In the genomic region with DNA sequence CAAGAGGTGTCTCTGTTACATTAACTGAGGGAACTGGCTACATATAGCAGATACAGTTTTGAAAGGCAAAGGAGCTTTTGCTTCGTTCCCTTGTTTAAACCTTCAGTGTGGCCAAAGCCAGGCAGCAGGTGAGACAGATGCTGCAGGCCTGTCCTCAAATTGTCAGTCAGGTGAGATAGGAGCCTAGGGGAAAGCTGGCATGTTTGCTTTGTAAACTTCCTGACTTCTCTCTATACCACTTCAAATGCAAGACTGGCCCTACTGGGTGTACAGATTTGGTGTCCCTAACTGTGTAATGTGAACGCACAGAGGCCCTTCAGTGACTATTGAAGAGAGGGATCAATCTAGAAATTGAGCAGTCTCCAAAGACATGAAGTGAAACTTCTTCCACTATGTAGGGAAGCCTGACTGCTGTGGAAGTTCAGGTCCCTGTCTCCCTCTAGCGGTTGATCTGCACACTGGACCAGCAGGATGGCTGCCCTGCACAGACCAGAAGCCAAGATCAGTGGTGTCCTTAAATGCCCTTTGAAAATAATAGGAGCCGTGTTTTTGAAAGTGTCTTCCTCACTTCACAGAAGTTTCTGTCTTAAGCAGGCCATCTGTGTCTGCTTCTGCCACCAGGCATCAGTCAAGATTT, we compare ENCODE assay signal across 9 mouse cellular contexts. TPM values are rescaled to one million over a fixed set of nuclear protein-coding genes. Genes with fewer than 3 reads are reported as not detected.
A peak's percentile ranks its signal among the peaks of the same experiment; 100 is the strongest.
DNase-seq lines count a peak whose midpoint lies in the region; ATAC-seq and TF ChIP-seq lines count a peak whose summit lies in the region.
"Had no signal": no experiment of that assay in that cellular context is flagged by ENCODE, and none has a peak within 500 bp of the region (broad histone marks: within the 10 kb centered on the region; RNA-seq: fewer than 3 reads in every experiment).

No protein-coding gene starts in this region.

- no peaks in the 10 kb centered on the region for H3K36me3 ChIP-seq in forebrain, embryonic 15.5 days
- H3K36me3 ChIP-seq in lung, embryonic 14.5 days (ENCODE audit: insufficient read depth): no peaks in the 10 kb centered on the region
- H3K36me3 ChIP-seq: liver, embryonic 15.5 days had no signal

- WGBS in forebrain, embryonic 15.5 days: 19% methylated on average over 4 of the region's 4 CpGs
- WGBS in lung, embryonic 14.5 days: 13% methylated on average over 4 of the region's 4 CpGs
- WGBS in olfactory bulb, adult 2 months: 18% methylated on average over 4 of the region's 4 CpGs

- no peak overlapping the region for H3K4me3 ChIP-seq in forebrain, embryonic 15.5 days
- no peak overlapping the region for H3K4me3 ChIP-seq in lung, embryonic 14.5 days (ENCODE audit: low read depth, low read length)
- no peak overlapping the region for H3K4me3 ChIP-seq in olfactory bulb, adult 2 months (ENCODE audit: insufficient read depth, low read depth, low read length)
- H3K4me3 ChIP-seq: liver, embryonic 15.5 days had no signal

- peak; percentile 95 for TF ChIP-seq CTCF in lung, embryonic 14.5 days (IDR thresholded peaks at IDR 0.05; ENCODE audit: low read depth)
- TF ChIP-seq CTCF in olfactory bulb, adult 2 months (IDR thresholded peaks at IDR 0.05; ENCODE audit: insufficient read depth, low read depth, low read length): peak; percentile 74

- H3K27me3 ChIP-seq in forebrain, embryonic 15.5 days: no peaks in the 10 kb centered on the region
- H3K27me3 ChIP-seq in lung, embryonic 14.5 days (ENCODE audit: insufficient read depth, low read length): no peaks in the 10 kb centered on the region
- H3K27me3 ChIP-seq: liver, embryonic 15.5 days had no signal

- no peaks in the 10 kb centered on the region for H3K9me3 ChIP-seq in forebrain, embryonic 15.5 days
- no peaks in the 10 kb centered on the region for H3K9me3 ChIP-seq in lung, embryonic 14.5 days (ENCODE audit: low read depth, low read length)
- H3K9me3 ChIP-seq: liver, embryonic 15.5 days had no signal

- ATAC-seq in forebrain, embryonic 15.5 days (replicated peaks): peak; percentile 92
- ATAC-seq in lung, embryonic 14.5 days (ENCODE audit: insufficient read depth): peak; percentile 90

- no peak overlapping the region for H3K27ac ChIP-seq in forebrain, embryonic 15.5 days (replicated peaks)
- H3K27ac ChIP-seq in lung, embryonic 14.5 days (ENCODE audit: low read depth): no peak overlapping the region
- H3K27ac ChIP-seq in olfactory bulb, adult 2 months (ENCODE audit: insufficient read depth, low read depth, low read length): no peak overlapping the region
- H3K27ac ChIP-seq: liver, embryonic 15.5 days had no signal

- H3K4me1 ChIP-seq in forebrain, embryonic 15.5 days: peaks cover 10% of the 10 kb centered on the region; the same call in 1 of the 2 replicates
- H3K4me1 ChIP-seq in lung, embryonic 14.5 days (ENCODE audit: insufficient read depth): no peaks in the 10 kb centered on the region
- H3K4me1 ChIP-seq in olfactory bulb, adult 2 months (ENCODE audit: control insufficient read depth, insufficient read depth, low read length): peaks cover 4% of the 10 kb centered on the region
- H3K4me1 ChIP-seq: liver, embryonic 15.5 days had no signal

- H3K9ac ChIP-seq in forebrain, embryonic 15.5 days (replicated peaks): no peak overlapping the region
- H3K9ac ChIP-seq in lung, embryonic 14.5 days: no peak overlapping the region
- H3K9ac ChIP-seq: liver, embryonic 15.5 days had no signal

- DNase-seq in MEL-GATA-1-ER (ENCODE audit: extremely low read depth, low read depth): peak; percentile 49
- peak; percentile 53 for DNase-seq in cerebellum, adult 11 months
- DNase-seq in heart, postnatal 4 days: peak; percentile 71
- peak; percentile 69 for DNase-seq in layer of hippocampus, adult 11-12 months (ENCODE audit: low spot score)
- DNase-seq in lung, embryonic 14.5 days: peak; percentile 90
- DNase-seq in thymus, postnatal 4 days: peak; percentile 57

- H3K4me2 ChIP-seq in forebrain, embryonic 15.5 days (replicated peaks): no peak overlapping the region
- H3K4me2 ChIP-seq in lung, embryonic 14.5 days: no peak overlapping the region
- H3K4me2 ChIP-seq: liver, embryonic 15.5 days had no signal

- no peak for TF ChIP-seq POLR2A in olfactory bulb, adult 2 months (IDR thresholded peaks at IDR 0.05; ENCODE audit: insufficient read depth, low read depth, low read length)

RNA-seq across cellular contexts. Expression of a gene that starts 56.0 kb away (rescaled TPM):
- polyA plus RNA-seq in forebrain, embryonic 15.5 days (2015; fragmentation: Nextera tagmentation; extraction: Ambion mirVana): 25.8 and 26.9 TPM in 2 replicates
- 1 to 10 TPM; 3.6 to 5.2 TPM for total RNA-seq in heart, postnatal 4 days (2021)
- polyA plus RNA-seq in lung, embryonic 14.5 days (2014; fragmentation: Nextera tagmentation; extraction: Ambion mirVana): 7.3 and 8.5 TPM in 2 replicates
- polyA plus RNA-seq in olfactory bulb, adult 2 months (2012; ENCODE audit: insufficient read depth, insufficient read length, low replicate concordance, missing spikeins): not detected in 2 replicates

RNA-seq across cellular contexts. Expression of a gene that starts 56.3 kb away (rescaled TPM):
- 2.4 and 4.7 TPM in 2 replicates for polyA plus RNA-seq in forebrain, embryonic 15.5 days (2015; fragmentation: Nextera tagmentation; extraction: Ambion mirVana)
- 1 to 10 TPM; 4.8 to 6.5 TPM for total RNA-seq in heart, postnatal 4 days (2021)
- polyA plus RNA-seq in lung, embryonic 14.5 days (2014; fragmentation: Nextera tagmentation; extraction: Ambion mirVana): 0.45 and 1.0 TPM in 2 replicates
- not detected in 2 replicates for polyA plus RNA-seq in olfactory bulb, adult 2 months (2012; ENCODE audit: insufficient read depth, insufficient read length, low replicate concordance, missing spikeins)
- polyA plus RNA-seq: liver, embryonic 15.5 days had no signal
